Comparison of ENCODE assay signal across 21 mouse cellular contexts in genomic region chr1:159036371-159036770, GRCm38 (mm10). TPM values are rescaled to one million over a fixed set of nuclear protein-coding genes. Genes with fewer than 3 reads are reported as not detected.
"Had no signal": no experiment of that assay in that cellular context is flagged by ENCODE, and none has a peak within 500 bp of the region (broad histone marks: within the 10 kb centered on the region; RNA-seq: fewer than 3 reads in every experiment).

No protein-coding gene starts in this region.

- H3K27me3 ChIP-seq: kidney, embryonic 15.5 days; liver, embryonic 13.5 days; midbrain, embryonic 12.5 days; midbrain, embryonic 15.5 days; neural tube, embryonic 13.5 days had no signal

- H3K4me2 ChIP-seq: kidney, embryonic 15.5 days; liver, embryonic 13.5 days; midbrain, embryonic 12.5 days; midbrain, embryonic 15.5 days; neural tube, embryonic 13.5 days had no signal

- H3K9ac ChIP-seq: kidney, embryonic 15.5 days; liver, embryonic 13.5 days; midbrain, embryonic 12.5 days; midbrain, embryonic 15.5 days; neural tube, embryonic 13.5 days had no signal

- H3K36me3 ChIP-seq: kidney, embryonic 15.5 days; liver, embryonic 13.5 days; midbrain, embryonic 12.5 days; midbrain, embryonic 15.5 days; neural tube, embryonic 13.5 days had no signal

- H3K27ac ChIP-seq: kidney, embryonic 15.5 days; left cerebral cortex, adult 2 months; liver, embryonic 13.5 days; macrophage; midbrain, embryonic 12.5 days; midbrain, embryonic 15.5 days; neural tube, embryonic 13.5 days had no signal

- H3K4me1 ChIP-seq: kidney, embryonic 15.5 days; liver, embryonic 13.5 days; midbrain, embryonic 12.5 days; midbrain, embryonic 15.5 days; neural tube, embryonic 13.5 days had no signal

- H3K4me3 ChIP-seq: kidney, embryonic 15.5 days; left cerebral cortex, adult 2 months; liver, embryonic 13.5 days; midbrain, embryonic 12.5 days; midbrain, embryonic 15.5 days; myocyte; neural tube, embryonic 13.5 days had no signal

- DNase-seq: kidney, postnatal 10 days; kidney, postnatal 36 days; layer of hippocampus, postnatal 36 days; liver, embryonic 13.5 days; lung, adult 2 months; lung, postnatal 14 days; retina, postnatal 1 day; right cerebral cortex, postnatal 25 days; thymus, adult 2 months; thymus, postnatal 14 days; thymus, postnatal 4 days had no signal

- ATAC-seq: midbrain, embryonic 15.5 days had no signal

- H3K9me3 ChIP-seq: kidney, embryonic 15.5 days; liver, embryonic 13.5 days; midbrain, embryonic 12.5 days; midbrain, embryonic 15.5 days; neural tube, embryonic 13.5 days had no signal

RNA-seq across cellular contexts. Expression of gene Pappa2, which starts 56.1 kb away (rescaled TPM):
- total RNA-seq: liver, adult 2 months; megakaryocyte, adult 5-6 weeks; neutrophil, adult 5-6 weeks had no signal
- polyA plus RNA-seq: liver, adult 2 months had no signal
